Mouse (Mus musculus): Measurements from ENCODE around the gene N4bp2l1.
A peak's percentile ranks its signal among the peaks of the same experiment; 100 is the strongest.

Gene N4bp2l1

DNA sequence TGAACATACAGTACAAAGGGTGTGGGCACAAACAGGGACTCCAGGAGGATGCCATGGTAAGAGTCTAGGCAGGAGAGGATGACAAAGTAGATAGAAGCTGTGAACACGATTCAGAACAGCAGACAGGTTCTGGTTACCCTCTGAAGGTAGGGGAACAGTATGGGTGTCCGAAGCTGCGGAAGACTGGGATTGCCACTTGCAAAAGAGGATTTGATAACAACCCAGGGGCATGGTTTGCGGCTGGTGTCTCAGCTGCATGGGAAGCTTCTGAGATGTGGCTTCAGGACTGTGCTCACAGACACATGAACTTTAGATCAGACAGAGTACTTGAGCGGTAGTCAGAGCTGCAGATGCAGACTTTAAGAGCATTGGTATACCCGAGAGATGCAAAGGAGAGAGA is 32.6 kb downstream of the N4bp2l1 start:
- no peak for DNase-seq (ENCODE audit: low spot score)

- DNase-seq (ENCODE audit: low spot score) = no peak
These were observed 35.2 kb downstream of the N4bp2l1 start for GRCm38 (mm10) chr5:150561783-150562182.

- DNase-seq (ENCODE audit: low spot score) = no peak
These were observed 35.6 kb downstream of the N4bp2l1 start for GRCm38 (mm10) chr5:150561376-150561775.

DNA sequence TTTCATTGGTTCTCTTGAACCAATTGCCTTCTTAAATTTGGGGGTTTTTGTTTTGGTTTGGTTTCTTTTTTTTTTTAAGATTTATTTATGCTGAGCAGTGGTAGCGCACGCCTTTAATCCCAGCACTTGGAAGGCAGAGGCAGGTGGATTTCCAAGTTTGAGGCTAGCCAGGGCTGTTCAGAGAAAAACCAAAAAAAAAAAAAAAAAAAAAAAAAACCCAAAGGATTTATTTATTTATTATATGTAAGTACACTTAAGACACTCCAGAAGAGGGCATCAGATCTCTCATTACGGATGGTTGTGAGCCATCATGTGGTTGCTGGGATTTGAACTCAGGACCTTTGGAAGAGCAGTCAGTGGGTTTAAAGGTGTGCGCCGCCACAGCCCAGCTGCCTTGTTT is 36.1 kb downstream of the N4bp2l1 start:
- DNase-seq (ENCODE audit: low spot score) = no peak

- no peak for DNase-seq (ENCODE audit: low spot score)
These were observed 37.4 kb downstream of the N4bp2l1 start for GRCm38 (mm10) chr5:150559519-150560103.

DNA sequence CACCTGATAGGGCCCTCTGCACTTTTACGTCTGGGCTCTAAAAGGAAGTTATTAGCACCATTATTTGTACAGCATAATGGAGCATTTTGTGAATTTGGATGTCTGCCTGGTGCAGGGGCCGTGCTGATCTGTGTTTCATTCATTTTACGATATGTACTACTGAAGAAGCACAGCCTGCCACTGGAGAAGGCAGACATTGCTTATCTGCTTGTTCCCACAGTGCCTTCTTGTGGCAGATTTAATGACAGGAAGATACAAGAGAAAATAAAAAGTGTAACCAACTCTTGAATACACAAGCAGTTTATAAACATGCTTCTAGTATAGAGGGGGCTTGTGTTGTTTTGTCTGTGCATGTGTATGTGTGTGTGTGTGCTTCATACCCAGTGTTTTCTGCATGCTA is 45.4 kb downstream of the N4bp2l1 start:
- no peak for DNase-seq (ENCODE audit: low spot score)

DNA sequence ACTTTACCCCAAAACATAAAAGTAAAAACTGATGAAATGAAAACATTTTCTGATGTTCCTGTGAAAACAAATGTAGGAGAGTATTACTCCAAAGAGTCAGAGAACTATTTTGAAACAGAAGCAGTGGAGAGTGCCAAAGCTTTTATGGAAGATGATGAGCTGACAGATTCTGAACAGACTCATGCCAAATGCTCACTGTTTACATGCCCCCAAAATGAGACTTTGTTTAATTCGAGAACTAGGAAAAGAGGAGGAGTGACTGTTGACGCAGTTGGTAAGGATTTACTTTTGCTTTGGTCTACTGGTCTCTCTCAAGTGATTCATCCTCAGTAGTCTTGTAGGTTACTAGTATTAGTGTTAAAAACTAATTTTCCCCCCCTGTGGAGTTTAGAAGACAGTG is 53.8 kb downstream of the N4bp2l1 start:
- DNase-seq (ENCODE audit: low spot score) = no peak

GRCm38 (mm10) chr5:150541302-150541701 is 55.7 kb downstream of the N4bp2l1 start:
- no peak for DNase-seq (ENCODE audit: low spot score)

GRCm38 (mm10) chr5:150525239-150525638 is 71.7 kb downstream of the N4bp2l1 start:
- no peak for DNase-seq (ENCODE audit: low spot score)

DNA sequence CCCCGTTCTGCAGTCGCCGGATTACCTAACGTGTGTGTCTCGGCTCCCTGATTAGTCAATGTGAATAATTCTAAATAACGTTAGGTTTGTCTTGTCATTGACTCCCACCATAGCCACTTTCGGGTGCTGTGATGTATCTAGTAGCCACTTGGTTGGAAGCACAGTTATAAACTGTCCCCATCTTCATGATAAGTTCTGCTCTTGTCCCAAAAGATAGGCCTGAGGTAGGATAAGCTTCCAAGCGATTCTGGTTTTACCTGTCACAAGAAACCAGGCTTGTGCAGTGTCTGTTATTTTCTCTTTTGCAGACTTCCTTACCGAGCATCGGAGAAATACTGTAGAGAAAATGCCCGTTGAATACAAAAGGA is 74.1 kb downstream of the N4bp2l1 start:
- DNase-seq (ENCODE audit: low spot score) = no peak

GRCm38 (mm10) chr5:150521937-150522866 is 74.8 kb downstream of the N4bp2l1 start, which contains the start of gene Brca2:
Gene Brca2, plus strand, starts transcription at chr5:150522630.
- peak; percentile 96 for DNase-seq (ENCODE audit: low spot score)
